Comparison of ENCODE assay signal across 10 mouse cellular contexts in the genomic region with DNA sequence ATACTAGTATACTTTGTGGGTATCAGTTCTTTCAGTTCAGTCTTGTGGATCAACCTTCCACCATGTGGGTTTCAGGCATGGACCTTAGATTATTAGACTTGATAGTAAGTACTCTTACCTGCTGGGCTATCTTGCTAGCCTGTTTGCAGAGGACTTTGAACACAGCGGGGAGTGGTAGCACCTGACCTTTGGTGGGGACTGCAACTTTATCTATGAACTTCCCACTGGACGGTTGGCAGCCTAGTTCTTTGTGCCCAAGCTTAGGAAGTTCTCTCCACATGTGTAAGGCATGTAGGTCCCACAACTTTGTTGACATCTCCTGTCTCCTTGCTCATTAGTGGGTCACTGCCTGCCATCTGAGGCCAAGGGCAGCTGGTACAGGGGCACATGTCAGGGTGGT. TPM values are rescaled to one million over a fixed set of nuclear protein-coding genes. Genes with fewer than 3 reads are reported as not detected.
DNase-seq lines count a peak whose midpoint lies in the region; ATAC-seq and TF ChIP-seq lines count a peak whose summit lies in the region.
"Had no signal": no experiment of that assay in that cellular context is flagged by ENCODE, and none has a peak within 500 bp of the region (broad histone marks: within the 10 kb centered on the region; RNA-seq: fewer than 3 reads in every experiment).

No protein-coding gene starts in this region.

- no peaks in the 10 kb centered on the region for H3K36me3 ChIP-seq in heart, embryonic 11.5 days (ENCODE audit: control insufficient read depth, insufficient read depth, low read length)
- H3K36me3 ChIP-seq in liver, adult 2 months (ENCODE audit: control insufficient read depth, insufficient read depth, low read length): no peaks in the 10 kb centered on the region
- H3K36me3 ChIP-seq in myocyte (ENCODE audit: control insufficient read depth, insufficient read depth): peaks cover 7% of the 10 kb centered on the region
- H3K36me3 ChIP-seq: hindbrain, embryonic 15.5 days had no signal

- H3ac ChIP-seq in myocyte (ENCODE audit: control insufficient read depth, insufficient read length): no peak overlapping the region

- peaks cover 65% of the 10 kb centered on the region for H3K4me1 ChIP-seq in heart, embryonic 11.5 days (ENCODE audit: control insufficient read depth, insufficient read depth, low read length)
- H3K4me1 ChIP-seq in liver, adult 2 months (ENCODE audit: control insufficient read depth, insufficient read depth, low read length): peaks cover 54% of the 10 kb centered on the region
- H3K4me1 ChIP-seq in bone marrow macrophage, adult 2 months (ENCODE audit: control insufficient read depth, insufficient read depth, low read length): peaks cover 51% of the 10 kb centered on the region

- no peaks in the 10 kb centered on the region for H3K27me3 ChIP-seq in heart, embryonic 11.5 days (ENCODE audit: control insufficient read depth, insufficient read depth, low read length)
- no peaks in the 10 kb centered on the region for H3K27me3 ChIP-seq in liver, adult 2 months (ENCODE audit: control insufficient read depth, insufficient read depth, low read length)
- no peaks in the 10 kb centered on the region for H3K27me3 ChIP-seq in myocyte (ENCODE audit: control insufficient read depth, insufficient read depth, insufficient read length)
- H3K27me3 ChIP-seq: hindbrain, embryonic 15.5 days had no signal

- TF ChIP-seq POLR2A in liver, adult 2 months (IDR thresholded peaks at IDR 0.05; ENCODE audit: extremely low read depth, insufficient read depth, low read length): no peak
- TF ChIP-seq POLR2A in bone marrow macrophage, adult 2 months (IDR thresholded peaks at IDR 0.05; ENCODE audit: borderline replicate concordance, low read depth, low read length): no peak
- TF ChIP-seq POLR2A in myocyte (IDR thresholded peaks at IDR 0.05; ENCODE audit: insufficient read length, low read depth): no peak

- intact Hi-C loops in heart, postnatal 36 days (cut with DNase I): loop anchor here (10.0 kb wide), 1 partner anchor 330 kb away; a partner anchor contains a TSS

- H3K4me2 ChIP-seq in heart, embryonic 11.5 days: peak overlapping the region; percentile 48
- H3K4me2 ChIP-seq in myocyte (ENCODE audit: low read depth): peak overlapping the region; percentile 94
- H3K4me2 ChIP-seq: hindbrain, embryonic 15.5 days had no signal

- peak overlapping the region; percentile 60; the same call in 1 of the 2 replicates for H3K27ac ChIP-seq in heart, embryonic 11.5 days (ENCODE audit: low read depth, low read length)
- H3K27ac ChIP-seq in liver, adult 2 months (replicated peaks; ENCODE audit: insufficient read depth, low read depth, low read length): peak overlapping the region; percentile 97
- peak overlapping the region; percentile 69 for H3K27ac ChIP-seq in bone marrow macrophage, adult 2 months (ENCODE audit: insufficient read depth, low read depth, low read length)
- H3K27ac ChIP-seq: hindbrain, embryonic 15.5 days had no signal

- no peak for DNase-seq in heart, postnatal 36 days
- DNase-seq in liver, adult 2 months (ENCODE audit: extremely low read depth, low read depth, low spot score): peak; percentile 95
- DNase-seq in liver: no peak
- no peak for DNase-seq in right cerebral cortex, postnatal 25 days
- no peak for DNase-seq in left cerebral cortex, adult 11 months (ENCODE audit: low spot score)
- DNase-seq: cerebellum, postnatal 36 days had no signal

- WGBS in heart, embryonic 11.5 days (ENCODE audit: insufficient replicate concordance): 75% methylated on average over 2 of the region's 2 CpGs
- 16% methylated on average over 2 of the region's 2 CpGs for WGBS in liver, adult 2 months

- no peak overlapping the region for H3K4me3 ChIP-seq in heart, embryonic 11.5 days (ENCODE audit: low read depth, low read length)
- H3K4me3 ChIP-seq in liver, adult 2 months (ENCODE audit: insufficient read depth, low read depth, low read length): peak overlapping the region; percentile 18; the same call in 1 of the 2 replicates
- peak overlapping the region; percentile 39 for H3K4me3 ChIP-seq in bone marrow macrophage, adult 2 months (ENCODE audit: insufficient read depth, low read length)
- peak overlapping the region; percentile 57 for H3K4me3 ChIP-seq in myocyte
- H3K4me3 ChIP-seq: hindbrain, embryonic 15.5 days had no signal

- no peak for TF ChIP-seq CTCF in liver, adult 2 months (IDR thresholded peaks at IDR 0.05; ENCODE audit: low read depth, low read length)
- no peak for TF ChIP-seq CTCF in bone marrow macrophage, adult 2 months (IDR thresholded peaks at IDR 0.05; ENCODE audit: low read depth, low read length)

- H3K9me3 ChIP-seq in heart, embryonic 11.5 days (replicated peaks; ENCODE audit: control insufficient read depth, low read length): no peaks in the 10 kb centered on the region
- H3K9me3 ChIP-seq: hindbrain, embryonic 15.5 days had no signal

- no peak overlapping the region for H3K9ac ChIP-seq in heart, embryonic 11.5 days (ENCODE audit: low read depth, low read length)
- H3K9ac ChIP-seq in liver, adult 2 months (ENCODE audit: low read depth, low read length): peak overlapping the region; percentile 66
- H3K9ac ChIP-seq: hindbrain, embryonic 15.5 days had no signal

- ATAC-seq in heart, embryonic 11.5 days (replicated peaks; ENCODE audit: insufficient number of reproducible peaks, low FRiP score, low TSS enrichment): no peak

- peaks cover 47% of the 10 kb centered on the region for H3K79me2 ChIP-seq in liver, adult 2 months (ENCODE audit: control insufficient read depth, insufficient read depth, low read length)
- peaks cover 78% of the 10 kb centered on the region for H3K79me2 ChIP-seq in myocyte (ENCODE audit: control insufficient read depth, insufficient read depth)

TF ChIP-seq in myocyte, 11 proteins besides CTCF, POLR2A, EP300 and RAD21:
- TF ChIP-seq MYOD1 (IDR thresholded peaks at IDR 0.05; ENCODE audit: control insufficient read depth in 1 of 3, insufficient read length in 2 of 3, low read depth in 2 of 3): no peak
- no peak for TF ChIP-seq SRF (IDR thresholded peaks at IDR 0.05; ENCODE audit: control insufficient read depth, insufficient read length, low read depth)
- no peak for TF ChIP-seq USF1 (IDR thresholded peaks at IDR 0.05; ENCODE audit: low read depth)
- no peak for TF ChIP-seq CEBPB (IDR thresholded peaks at IDR 0.05; ENCODE audit: insufficient read depth, poor library complexity, severe bottlenecking)
- no peak for TF ChIP-seq MYOG (IDR thresholded peaks at IDR 0.05; ENCODE audit: control insufficient read depth in 1 of 3, insufficient read depth in 1 of 3, insufficient read length in 2 of 3, low read depth in 2 of 3)
- TF ChIP-seq POLR2AphosphoS2 (IDR thresholded peaks at IDR 0.05; ENCODE audit: insufficient read length, low read depth): no peak
- no peak for TF ChIP-seq REST (IDR thresholded peaks at IDR 0.05; ENCODE audit: insufficient read depth, insufficient read length)
- TF ChIP-seq TCF3 (IDR thresholded peaks at IDR 0.05; ENCODE audit: insufficient read length, low read depth): no peak
- TF ChIP-seq MAX (IDR thresholded peaks at IDR 0.05; ENCODE audit: low read depth): no peak

RNA-seq across cellular contexts. Expression of a gene that starts 3.0 kb away (rescaled TPM):
- polyA plus RNA-seq in heart, embryonic 11.5 days (2014; fragmentation: Nextera tagmentation; extraction: Ambion mirVana): 74.6 and 77.9 TPM in 2 replicates
- 10 to 100 TPM; 84.2 to 84.5 TPM for total RNA-seq in heart, postnatal 36 days (2021)
- 25.7 and 30.3 TPM in 2 replicates for total RNA-seq in liver, adult 2 months (2014; rRNA removed)
- 36.9 and 39.7 TPM in 2 replicates for polyA plus RNA-seq in liver, adult 2 months (2012; rRNA removed)
- 47.3 and 52.8 TPM in 2 replicates for polyA plus RNA-seq in bone marrow macrophage, adult 2 months (2012; ENCODE audit: insufficient read depth, insufficient read length, missing spikeins)
- 68.5 TPM for polyA plus RNA-seq in myocyte (2012; fragmentation: generic; extraction: Trizol)

RNA-seq across cellular contexts. Expression of a gene that starts 20.2 kb away (rescaled TPM):
- polyA plus RNA-seq in heart, embryonic 11.5 days (2014; fragmentation: Nextera tagmentation; extraction: Ambion mirVana): 20.2 and 23.9 TPM in 2 replicates
- 10 to 100 TPM; 15.5 to 16.0 TPM for total RNA-seq in heart, postnatal 36 days (2021)
- 1.1 and 2.2 TPM in 2 replicates for total RNA-seq in liver, adult 2 months (2014; rRNA removed)
- polyA plus RNA-seq in liver, adult 2 months (2012; rRNA removed): 6.6 and 7.0 TPM in 2 replicates
- polyA plus RNA-seq in bone marrow macrophage, adult 2 months (2012; ENCODE audit: insufficient read depth, insufficient read length, missing spikeins): 15.5 and 19.2 TPM in 2 replicates
- polyA plus RNA-seq in myocyte (2012; fragmentation: generic; extraction: Trizol): 20.0 TPM

RNA-seq across cellular contexts. Expression of a gene that starts 55.7 kb away (rescaled TPM):
- polyA plus RNA-seq in heart, embryonic 11.5 days (2014; fragmentation: Nextera tagmentation; extraction: Ambion mirVana): 68.1 and 68.4 TPM in 2 replicates
- 10 to 100 TPM; 30.6 to 32.3 TPM for total RNA-seq in heart, postnatal 36 days (2021)
- total RNA-seq in liver, adult 2 months (2014; rRNA removed): 19.8 and 20.0 TPM in 2 replicates
- polyA plus RNA-seq in liver, adult 2 months (2012; rRNA removed): 48.9 and 67.8 TPM in 2 replicates
- 19.4 and 20.8 TPM in 2 replicates for polyA plus RNA-seq in bone marrow macrophage, adult 2 months (2012; ENCODE audit: insufficient read depth, insufficient read length, missing spikeins)
- 68.7 TPM for polyA plus RNA-seq in myocyte (2012; fragmentation: generic; extraction: Trizol)
